Mouse (Mus musculus): ENCODE data around the gene Slc39a11.
A peak's percentile ranks its signal among the peaks of the same experiment; 100 is the strongest.
"Not testable (repeated sequence)": the region's sequence is repeated elsewhere in the genome, so short reads cannot be mapped to it uniquely, and the experiment has no call there.

The Slc39a11 gene

DNA sequence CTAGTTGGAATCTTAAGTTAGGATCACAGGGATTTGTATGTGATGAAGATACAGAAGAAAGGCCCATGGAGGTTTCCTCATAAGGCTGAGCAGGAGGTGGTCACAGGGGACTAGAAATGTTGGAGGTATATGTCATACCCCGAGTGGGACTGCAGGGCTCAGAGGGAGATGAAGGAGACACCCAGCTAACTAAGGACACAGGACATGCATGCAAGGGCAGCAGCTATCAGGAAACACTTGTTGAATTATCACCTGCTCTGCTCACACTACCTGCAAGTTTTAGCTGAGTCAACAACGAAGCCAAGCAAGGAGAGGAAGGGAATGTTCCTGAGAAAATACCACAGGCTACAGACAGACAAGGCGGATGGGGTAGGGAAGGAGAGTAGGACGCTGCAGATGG, 17.8 kb upstream of the Slc39a11 start:
- no peak for DNase-seq (ENCODE audit: extremely low read depth, low read depth)

DNA sequence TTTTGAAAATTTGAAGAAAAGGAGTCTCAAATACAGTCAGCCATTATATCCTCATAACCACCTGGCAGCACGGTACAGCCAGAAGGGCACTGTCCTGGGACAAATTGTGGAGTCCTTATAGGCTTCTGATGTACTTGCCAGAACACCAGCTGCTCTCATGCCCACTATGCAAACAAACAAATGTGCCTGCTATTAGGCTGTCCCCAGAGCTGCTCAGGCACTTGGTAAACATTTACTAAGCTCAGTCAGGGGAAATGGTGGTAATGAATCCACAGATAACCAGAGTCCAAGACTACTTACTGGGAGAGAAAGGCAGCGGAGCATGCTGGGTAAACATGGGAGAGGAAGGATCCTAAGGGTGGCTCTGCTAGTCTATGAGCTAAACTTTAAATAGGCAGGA, 17.2 kb upstream of the Slc39a11 start:
- no peak for DNase-seq (ENCODE audit: extremely low read depth, low read depth)

DNA sequence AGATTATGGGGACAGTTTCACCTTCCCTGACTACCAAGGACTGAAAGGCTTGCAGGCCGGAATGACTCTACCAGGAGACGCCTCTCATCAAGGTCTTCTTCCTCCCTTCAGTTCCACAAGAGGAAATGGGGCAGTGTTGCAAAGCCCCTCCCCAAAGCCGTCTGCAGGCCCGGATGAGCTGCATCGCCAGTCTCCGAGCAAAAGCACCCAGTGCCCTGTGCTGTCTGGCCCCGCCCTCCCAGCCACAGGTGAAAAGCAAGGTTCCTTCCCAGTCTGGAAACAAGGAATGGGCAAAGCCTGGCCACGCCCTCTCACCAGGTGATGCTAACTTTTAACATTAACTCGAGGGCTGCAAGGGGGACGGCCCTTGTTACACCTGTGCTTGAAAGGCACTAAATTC, 16.8 kb upstream of the Slc39a11 start:
- no peak for DNase-seq (ENCODE audit: extremely low read depth, low read depth)

DNA sequence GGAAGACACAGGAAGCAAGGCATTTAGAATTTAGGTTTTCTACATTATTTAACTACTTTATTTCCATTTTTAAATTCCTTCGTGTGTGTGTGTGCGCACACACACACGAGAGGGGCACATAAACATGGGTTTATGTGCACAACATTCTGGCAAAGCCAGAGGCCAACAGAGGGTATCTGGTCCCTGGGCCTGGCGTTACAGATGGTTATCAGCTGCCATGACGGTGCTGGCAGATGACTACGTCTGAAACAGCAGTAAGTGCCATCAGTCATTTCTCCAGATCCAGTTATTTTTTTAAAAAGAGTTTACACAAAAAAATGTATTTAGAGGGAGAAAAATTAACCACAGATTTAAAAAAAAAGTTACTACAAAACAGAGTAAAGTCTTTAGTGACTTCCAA, 16.3 kb upstream of the Slc39a11 start:
- DNase-seq (ENCODE audit: extremely low read depth, low read depth), result no peak

DNA sequence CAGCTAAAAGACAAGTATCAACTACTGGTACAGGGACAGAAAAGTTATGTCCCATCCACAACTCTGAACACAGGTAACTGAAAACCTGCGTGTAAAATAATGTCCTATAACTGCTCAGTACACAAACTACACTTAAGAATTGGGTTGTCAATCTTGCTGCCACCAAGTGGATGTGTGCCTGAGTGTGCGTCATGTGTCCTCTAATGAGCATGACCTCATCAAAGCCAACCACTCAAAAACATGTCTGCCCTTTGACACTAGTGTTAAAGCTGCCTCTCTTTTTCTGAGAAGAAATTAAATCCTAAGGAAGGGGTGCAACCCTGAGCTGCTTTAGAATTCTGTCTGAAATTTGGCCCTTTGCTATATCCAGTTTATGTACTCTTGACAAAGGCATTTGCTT, 14.4 kb upstream of the Slc39a11 start:
- DNase-seq (ENCODE audit: extremely low read depth, low read depth), result no peak

DNA sequence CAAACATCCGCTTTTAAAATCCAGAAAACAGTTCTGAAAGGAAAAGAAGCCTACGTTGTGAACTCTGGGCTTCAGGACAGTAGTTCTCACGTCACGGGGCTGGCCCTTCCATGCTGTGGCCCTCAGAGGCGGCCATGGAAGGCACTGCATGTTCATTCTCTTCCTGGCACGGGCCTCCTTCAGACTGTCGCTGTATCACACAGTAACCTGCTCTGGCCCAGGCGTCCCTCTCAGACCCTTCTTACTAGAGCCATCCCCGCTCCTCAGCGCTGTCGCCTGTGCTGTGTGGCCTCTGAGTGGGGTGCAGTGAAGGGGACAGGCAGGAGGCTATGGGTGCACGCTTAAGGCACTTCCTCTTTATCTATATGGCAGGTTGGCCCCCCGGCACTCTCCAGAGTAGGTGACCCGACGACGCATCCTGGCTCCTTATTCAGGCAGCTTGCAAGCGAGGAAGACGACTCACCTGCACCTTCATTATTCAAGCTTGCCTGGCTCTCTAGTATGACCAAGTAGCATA, 12.0 kb upstream of the Slc39a11 start:
- DNase-seq (ENCODE audit: extremely low read depth, low read depth), result no peak

DNA sequence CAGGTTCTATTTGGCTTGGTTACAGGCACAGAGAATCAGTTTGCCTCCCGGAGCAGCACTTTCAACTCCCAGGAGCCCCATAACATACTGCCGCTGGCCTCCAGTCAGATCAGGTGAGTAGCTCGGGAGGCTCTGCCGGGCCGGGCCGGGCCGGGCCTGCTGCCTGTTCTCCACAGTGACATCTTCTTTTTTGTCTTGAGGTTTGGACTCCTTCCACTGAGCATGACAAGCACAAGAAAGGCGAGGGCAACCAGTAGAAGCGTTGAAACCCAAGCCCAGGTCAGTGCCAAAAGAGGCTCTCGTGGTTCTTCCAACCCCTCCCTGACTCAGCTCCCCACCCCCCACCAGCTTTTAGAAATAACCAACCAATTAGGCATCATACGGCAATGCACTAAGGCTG, 11.1 kb upstream of the Slc39a11 start:
- no peak for DNase-seq (ENCODE audit: extremely low read depth, low read depth)

DNA sequence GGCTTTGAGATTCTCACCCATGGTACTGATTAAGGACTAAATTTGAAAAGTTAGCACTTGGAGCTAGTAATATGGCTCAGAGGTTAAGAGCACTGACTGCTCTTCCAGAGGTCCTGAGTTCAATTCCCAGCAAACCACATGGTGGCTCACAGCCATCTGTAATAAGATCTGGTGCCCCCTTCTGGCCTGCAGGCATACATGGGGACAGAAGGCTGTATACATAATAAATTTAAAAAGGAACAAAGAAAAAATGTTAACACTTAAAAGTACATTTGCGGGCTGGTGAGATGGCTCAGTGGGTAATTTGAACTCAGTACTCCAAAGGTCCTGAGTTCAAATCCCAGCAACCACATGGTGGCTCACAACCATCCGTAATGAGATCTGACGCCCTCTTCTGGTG, 10.3 kb upstream of the Slc39a11 start:
- DNase-seq (ENCODE audit: extremely low read depth, low read depth), result not testable (repeated sequence)

DNA sequence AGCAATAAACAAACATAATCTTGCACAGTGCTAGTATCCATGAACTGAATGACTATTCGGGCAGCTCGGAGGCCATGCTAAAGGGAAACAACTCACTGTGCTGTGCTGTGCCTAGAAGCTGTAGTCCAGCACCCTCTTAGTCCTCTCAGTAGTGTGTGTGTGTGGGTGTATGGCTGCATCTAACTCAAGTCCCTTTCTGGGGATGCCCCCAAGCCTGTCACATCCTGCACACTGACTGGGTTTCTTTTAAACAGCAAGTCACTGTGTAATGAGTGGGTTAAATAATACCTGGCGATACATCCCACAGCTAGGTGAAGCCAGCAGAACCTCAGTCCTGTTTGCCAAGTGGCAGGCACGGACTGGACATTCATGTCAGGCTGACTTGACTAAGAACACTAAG, 8.9 kb upstream of the Slc39a11 start:
- DNase-seq (ENCODE audit: extremely low read depth, low read depth), result no peak

DNA sequence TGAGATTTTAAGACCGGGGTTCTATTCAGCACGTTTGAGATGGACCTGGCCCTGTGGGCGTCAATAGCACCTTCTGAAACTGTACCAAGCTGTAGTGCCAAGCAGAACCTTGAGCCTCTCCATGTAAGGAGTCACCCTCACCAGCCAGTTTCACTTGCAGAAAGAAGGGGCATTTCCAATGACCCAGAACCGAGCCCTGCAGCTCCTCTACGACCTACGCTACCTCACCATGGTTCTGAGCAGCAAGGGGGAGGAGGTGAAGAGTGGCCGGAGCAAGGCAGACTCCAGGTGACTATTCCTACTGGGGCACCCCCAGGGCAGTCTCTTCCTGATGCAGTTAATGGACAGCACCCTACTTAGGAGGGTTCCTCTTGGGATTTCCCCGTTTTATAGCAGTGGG, 8.4 kb upstream of the Slc39a11 start:
- DNase-seq (ENCODE audit: extremely low read depth, low read depth), result no peak

DNA sequence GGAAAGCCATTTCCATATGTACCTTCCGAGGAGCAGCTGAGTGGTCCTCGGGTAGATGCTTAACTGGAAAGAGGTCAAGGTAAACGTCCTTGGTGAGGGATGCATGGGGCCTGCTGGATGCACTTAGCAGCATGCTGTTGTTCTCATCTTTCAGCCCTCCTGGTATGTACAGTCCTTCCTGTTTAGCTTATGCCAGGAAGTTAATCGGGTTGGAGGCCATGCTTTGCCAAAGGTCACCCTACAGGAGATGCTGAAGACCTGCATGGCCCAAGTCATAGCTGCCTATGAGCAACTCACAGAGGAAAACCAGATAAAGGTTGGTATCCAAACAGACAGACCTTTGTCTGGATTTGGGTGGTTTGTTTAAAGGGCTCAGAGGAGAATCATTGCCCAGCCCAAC, 7.3 kb upstream of the Slc39a11 start:
- no peak for DNase-seq (ENCODE audit: extremely low read depth, low read depth)

DNA sequence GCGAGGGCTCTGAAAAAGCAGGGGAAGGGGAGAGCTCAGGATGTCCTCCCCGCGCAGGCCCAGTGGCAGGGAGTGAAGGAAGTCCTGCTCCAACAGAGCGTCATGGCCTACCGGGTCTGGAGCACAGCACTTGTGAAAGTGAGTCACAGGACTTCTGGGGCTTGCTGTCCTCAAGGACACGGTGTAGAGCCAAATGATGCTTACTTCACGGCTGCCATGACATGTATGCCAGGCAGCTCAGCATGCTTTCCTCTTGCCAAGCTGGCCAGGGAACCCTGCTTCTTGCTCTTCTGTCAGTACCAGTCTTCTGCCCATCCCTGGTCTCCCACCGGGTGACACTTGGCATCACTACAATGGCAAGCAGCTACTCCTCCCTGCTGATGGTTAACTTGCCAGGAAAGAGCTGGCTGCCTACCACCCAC, 6.6 kb upstream of the Slc39a11 start:
- no peak for DNase-seq (ENCODE audit: extremely low read depth, low read depth)

DNA sequence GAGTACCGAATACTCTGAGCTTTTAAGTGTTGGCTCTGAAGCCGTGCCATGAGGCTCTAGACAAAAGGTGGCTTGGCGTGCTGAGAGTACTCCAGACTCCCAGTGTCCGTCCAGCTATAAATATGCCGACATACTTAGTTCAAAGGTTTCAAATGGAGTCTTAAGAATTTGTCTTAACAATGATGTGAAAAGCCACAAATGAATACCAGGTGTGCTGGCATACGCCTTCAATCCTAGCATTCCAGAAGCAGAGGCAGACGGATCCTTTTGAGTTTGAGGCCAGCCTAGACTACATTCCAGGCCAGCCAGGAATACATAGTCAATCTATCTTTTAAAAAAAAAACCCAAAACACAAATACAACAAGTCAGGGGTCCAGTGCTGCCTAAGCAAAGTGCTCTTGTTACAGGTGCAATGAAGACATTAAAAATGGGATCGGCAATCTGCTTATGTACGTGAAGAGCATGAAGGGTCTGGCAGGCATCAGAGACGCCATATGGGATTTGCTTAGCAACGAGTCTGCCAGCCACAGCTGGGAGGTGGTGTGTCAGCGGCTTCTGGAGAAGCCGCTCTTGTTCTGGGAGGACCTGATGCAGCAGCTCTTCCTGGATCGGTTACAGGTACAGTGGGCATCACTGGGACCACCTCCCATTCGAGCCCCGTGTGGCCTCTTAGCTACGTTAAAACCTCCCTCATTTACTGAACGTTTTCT, 4.8 kb upstream of the Slc39a11 start:
- DNase-seq (ENCODE audit: extremely low read depth, low read depth), result no peak

DNA sequence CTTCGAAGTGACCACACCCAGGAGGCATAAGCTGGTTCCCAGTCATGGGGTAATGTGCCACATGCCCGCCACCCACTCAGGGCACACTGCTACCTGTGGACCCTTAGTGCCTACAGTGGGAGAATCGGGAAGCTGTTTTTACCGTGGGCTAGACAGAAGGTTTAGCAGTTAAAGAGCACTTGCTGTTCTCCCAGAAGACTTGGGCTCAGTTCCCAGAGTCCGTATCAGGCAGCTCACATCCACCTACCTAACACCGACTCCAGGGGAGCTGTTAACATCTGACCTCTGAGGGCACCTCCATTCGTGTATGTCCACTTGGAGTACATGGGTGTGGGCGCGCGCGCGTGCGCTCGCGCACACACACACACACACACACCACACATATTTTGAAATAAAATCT, 4.2 kb upstream of the Slc39a11 start:
- DNase-seq (ENCODE audit: extremely low read depth, low read depth), result no peak

DNA sequence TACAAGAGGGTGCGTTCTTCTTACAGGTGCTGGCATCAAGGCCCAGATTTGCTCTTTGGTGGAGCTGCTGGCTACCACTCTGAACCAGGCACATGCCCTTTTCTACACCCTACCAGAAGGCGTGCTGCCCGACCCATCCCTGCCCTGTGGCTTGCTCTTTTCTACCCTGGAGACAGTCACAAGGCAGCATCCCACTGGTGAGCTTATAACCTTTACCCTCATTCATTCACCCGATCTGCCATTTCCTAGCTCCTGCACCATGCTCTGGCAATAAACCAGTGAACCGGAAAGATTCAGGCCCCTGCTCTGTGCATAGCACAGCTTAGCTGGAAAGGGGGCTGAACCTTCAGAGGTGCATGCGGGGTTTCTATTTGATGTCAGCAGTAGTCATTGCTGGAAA, 2.6 kb upstream of the Slc39a11 start:
- no peak for DNase-seq (ENCODE audit: extremely low read depth, low read depth)

DNA sequence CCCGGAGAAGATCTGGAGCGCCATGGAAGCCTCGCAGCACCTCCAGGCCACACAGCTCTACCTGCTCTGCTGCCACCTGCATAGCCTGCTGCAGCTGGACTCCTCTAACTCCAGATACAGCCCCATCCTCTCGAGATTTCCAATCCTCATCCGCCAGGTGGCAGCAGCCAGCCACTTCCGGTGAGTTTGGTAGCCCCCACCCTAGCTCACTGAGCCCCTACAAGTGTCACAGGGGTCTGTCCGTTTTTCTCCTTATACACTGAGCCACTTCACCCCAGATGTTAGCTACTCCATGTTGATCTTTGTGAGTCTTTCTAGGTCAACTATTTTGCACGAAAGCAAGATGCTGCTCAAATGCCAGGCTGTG, 2.0 kb upstream of the Slc39a11 start:
- DNase-seq (ENCODE audit: extremely low read depth, low read depth), result no peak

DNA sequence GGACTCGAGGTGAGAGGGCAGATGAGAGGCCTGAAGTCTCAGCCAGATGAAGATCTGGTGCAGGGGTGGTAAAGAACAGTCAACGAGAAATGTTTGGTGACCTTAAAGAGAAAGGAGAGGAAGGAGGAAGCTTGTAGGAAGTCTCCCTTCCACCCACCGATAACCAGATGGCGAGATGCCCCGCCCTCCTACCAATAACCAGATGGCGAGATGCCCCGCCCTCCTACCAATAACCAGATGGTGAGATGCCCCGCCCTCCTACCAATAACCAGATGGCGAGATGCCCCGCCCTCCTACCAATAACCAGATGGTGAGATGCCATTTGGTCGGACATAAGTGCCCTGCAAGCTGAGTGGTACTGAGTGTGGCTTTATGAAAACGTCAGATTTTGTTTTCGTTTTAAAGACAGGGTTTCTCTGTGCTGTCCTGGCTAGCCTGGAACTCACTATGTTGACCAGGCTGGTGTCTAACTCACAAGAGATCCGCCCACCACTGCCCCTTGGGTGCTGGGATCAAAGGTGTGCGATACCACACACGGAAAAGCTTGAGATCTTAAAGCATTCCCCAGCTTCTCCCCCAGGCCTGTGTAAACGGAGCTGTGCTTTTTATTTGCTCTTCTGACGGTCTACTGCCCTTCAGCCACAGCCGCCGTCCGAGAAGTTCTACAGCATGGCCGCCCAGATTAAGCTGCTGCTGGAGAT, 1.5 kb upstream of the Slc39a11 start:
- DNase-seq (ENCODE audit: extremely low read depth, low read depth), result no peak

DNA sequence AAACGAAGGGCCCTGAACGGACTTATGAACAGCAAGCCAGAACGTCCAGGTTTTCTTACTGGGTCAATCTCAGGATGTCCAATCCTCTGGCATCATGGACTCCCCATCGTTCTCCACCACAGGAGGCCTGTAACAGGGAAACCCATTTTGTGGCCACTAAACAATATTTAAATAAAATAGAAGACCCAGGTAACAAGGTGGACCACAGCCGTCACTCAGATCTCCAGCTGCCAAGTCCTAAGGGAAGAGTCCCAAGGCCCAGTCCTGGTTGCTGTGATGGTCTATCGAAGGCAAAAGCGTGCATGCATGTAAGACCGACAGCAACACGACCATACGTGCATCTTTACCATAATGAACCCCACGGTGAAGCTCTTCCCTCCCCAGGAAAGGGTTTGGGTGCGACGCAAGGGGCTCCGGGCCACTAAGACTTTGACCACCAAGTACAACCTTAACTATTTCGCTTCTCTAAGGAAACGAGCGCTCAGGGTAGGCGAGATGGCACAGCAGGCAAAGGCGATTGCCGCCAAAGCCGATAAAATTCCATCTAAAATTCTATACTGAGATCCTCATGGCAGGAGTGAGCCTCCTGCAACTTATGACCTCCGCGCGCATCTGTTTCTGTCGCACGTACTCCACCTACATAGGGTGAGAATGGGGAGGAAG, 1.1 kb downstream of the Slc39a11 start, which contains the start of gene Cog1:
TSS of gene Cog1 (plus strand) at position 480 of the 663 bp plus-strand sequence.
- no peak for DNase-seq (ENCODE audit: extremely low read depth, low read depth)

DNA sequence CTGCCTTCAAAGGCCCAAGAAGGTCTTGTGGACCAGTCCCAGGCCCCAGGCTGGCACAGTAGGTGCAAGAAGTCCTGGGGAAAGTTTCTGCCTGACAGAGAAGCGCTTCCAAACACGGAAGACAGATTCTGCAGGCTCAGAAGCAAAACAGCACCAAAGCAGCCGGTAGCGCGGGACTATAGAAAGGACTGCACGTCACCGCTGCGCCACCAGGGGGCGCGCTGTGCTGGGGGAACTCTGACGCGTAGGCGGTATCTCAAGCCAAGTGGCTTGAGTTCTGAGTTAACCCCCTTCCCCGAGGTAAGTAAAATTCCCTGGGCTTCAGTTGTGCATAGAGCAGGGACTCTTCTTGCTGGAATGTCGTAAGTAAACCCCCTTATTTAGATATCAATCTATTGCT, 1.7 kb downstream of the Slc39a11 start:
- DNase-seq (ENCODE audit: extremely low read depth, low read depth), result peak; percentile 63

DNA sequence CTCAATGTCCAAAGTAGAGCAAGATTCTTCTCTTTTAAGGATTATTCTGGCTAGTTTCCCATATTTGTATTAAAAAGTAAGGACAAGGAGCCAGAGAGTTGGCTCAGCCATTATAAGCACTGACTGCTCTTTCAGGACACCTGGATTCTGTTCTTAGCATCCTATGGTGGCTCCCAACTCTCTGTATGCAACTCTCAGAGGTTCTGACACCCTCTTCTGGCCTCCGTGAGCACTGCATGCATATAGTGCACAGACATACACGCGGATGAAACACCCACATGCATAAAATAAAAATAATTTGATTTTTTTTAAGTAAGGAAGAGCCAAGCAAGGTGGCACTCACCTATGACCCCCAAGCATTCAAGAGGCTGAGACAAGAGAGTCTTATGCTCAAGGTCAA, 4.7 kb downstream of the Slc39a11 start:
- no peak for DNase-seq (ENCODE audit: extremely low read depth, low read depth)

DNA sequence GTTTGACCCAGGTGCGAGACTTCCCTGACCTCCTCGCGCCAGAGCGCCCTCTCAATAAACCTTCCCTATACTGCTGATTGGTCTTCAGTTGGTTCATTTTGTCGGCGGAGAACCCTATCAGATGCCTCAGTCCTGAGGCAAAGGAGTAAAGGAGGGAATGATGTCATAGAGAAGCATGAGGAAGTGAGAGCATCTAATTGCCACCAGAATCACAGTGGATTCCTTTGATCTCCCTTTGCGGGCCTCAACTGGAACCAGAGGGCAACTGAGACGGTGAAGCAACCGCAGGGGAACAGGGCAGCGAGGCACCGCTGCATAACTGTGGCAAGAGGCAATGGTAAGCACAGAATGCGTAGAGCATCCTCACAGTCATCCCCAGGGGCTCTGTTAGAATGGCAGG, 11.2 kb downstream of the Slc39a11 start:
- DNase-seq (ENCODE audit: extremely low read depth, low read depth), result no peak

DNA sequence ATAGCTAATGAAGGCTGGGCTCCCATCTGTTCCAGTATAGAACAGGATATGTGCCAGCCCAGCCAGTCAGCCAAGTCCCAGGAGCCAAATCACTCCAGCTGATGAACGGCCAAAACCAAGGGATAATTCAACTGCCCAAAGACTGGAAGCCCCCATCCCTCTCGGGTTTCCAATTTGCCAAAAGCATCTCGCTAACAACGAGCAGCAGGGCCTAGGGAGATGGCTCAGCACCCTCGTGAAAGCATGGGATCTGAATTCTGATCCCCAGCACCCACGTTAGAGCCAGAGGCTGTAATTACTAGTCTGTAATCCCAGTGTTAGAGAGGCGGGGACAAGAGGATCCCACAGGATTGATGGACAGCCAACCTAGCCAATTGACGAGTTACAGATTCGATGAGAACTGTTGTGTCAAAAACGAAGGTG, 15.2 kb downstream of the Slc39a11 start:
- DNase-seq (ENCODE audit: extremely low read depth, low read depth), result no peak
